Mouse (Mus musculus) neural tube, embryonic 12.5 days (tissue): ENCODE measurements at regions not wholly inside any gene's neighbourhood (a gene's known extent, or its start where the extent isn't known, plus 50 kb on each side); places are given as distances from the start of the nearest gene placed in this dataset.

Experiments used
- ATAC-seq: fragments of 200-750 bp; cut with Nextera tagmentation; 2 replicates; pipeline ENCODE4 v1.8.0; 2017; ENCODE audit warnings: low read depth, mild to moderate bottlenecking, moderate TSS enrichment, moderate library complexity; ENCODE audit not compliant: low FRiP score
- H3K27ac ChIP-seq: fragments of 300-500 bp; sonication (generic); 2 replicates; pipeline ENCODE4 v1.5.1; 2016
- H3K27me3 ChIP-seq: fragments of 300-500 bp; sonication (generic); replicated peaks from 2 replicates; pipeline ENCODE4 v1.6.1; 2016; ENCODE audit warnings: mild to moderate bottlenecking
- H3K36me3 ChIP-seq: fragments of 300-500 bp; sonication (generic); 2 replicates; pipeline ENCODE4 v1.6.1; 2016; ENCODE audit warnings: mild to moderate bottlenecking
- H3K4me1 ChIP-seq: fragments of 300-500 bp; sonication (generic); 2 replicates; pipeline ENCODE4 v1.6.1; 2016
- H3K4me2 ChIP-seq: fragments of 300-500 bp; sonication (generic); replicated peaks from 2 replicates; pipeline ENCODE4 v1.6.1; 2016; ENCODE audit warnings: mild to moderate bottlenecking
- H3K4me3 ChIP-seq: fragments of 300-500 bp; sonication (generic); 2 replicates; pipeline ENCODE4 v1.5.1; 2016
- H3K9ac ChIP-seq: fragments of 300-500 bp; sonication (generic); 2 replicates; pipeline ENCODE4 v1.6.1; 2016; ENCODE audit warnings: mild to moderate bottlenecking
- H3K9me3 ChIP-seq: fragments of 300-500 bp; sonication (generic); 2 replicates; pipeline ENCODE4 v1.6.1; 2016; ENCODE audit warnings: mild to moderate bottlenecking
- WGBS: fragments of 180-500 bp; shearing (Covaris S2); methylation state at CpG from one replicate; pipeline ENCODE4 v1.1.7; 2016; 5-methylcytosine and 5-hydroxymethylcytosine counted together

DNA sequence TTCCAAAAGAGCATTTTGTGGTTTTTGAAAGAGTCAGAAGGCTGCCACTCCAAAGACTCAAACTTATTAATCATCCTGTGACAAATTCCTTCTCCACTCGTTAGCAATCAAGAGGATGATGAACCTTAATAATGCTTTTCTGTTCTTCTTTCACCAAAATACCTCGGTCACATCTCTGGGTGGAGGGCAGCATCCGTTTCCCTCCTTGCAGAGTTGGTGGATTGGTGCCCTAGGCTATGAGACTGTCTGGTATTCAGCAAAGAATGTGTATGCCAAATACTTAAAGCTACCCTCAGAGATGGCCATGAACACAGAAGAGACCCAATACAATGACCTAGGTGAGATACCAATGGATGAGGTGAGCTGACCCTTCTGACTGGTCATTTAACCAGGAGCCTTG, 226.6 kb downstream of the Agtpbp1 start:
- H3K27ac ChIP-seq: no peak overlapping the region
- WGBS: 73% methylated on average over 3 of the region's 3 CpGs
- ATAC-seq: no peak

DNA sequence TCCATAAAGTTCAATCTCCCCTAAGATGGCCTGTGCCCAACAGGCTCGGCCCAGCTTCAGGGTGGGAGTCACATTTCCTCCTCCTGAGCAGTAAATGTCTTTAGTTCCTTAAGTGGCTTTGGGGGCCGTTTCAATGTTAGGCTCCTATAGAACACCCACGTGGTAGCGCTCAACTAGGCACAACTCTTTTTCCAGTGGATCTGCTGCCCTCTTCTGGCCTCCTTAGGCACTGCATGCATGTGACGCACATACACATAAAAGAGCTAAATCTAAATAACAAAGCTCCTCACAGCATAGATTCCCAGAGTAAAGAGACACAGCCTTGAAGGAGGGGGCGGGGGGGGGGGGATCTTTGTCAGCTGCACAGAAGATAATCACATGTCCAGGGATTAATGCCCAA, 233.6 kb downstream of the Agtpbp1 start:
- H3K9me3 ChIP-seq: no peaks in the 10 kb centered on the region

More for the DNA sequence above, 226.6 kb downstream of the Agtpbp1 start:
- Histone ChIP-seq H3K27me3 (no peaks in the 10 kb centered on the region), H3K9me3 (no peaks in the 10 kb centered on the region), H3K4me2 (no peak overlapping the region), H3K36me3 (no peaks in the 10 kb centered on the region), H3K4me1 (no peaks in the 10 kb centered on the region), H3K9ac (no peak overlapping the region), H3K4me3 (no peak overlapping the region)

DNA sequence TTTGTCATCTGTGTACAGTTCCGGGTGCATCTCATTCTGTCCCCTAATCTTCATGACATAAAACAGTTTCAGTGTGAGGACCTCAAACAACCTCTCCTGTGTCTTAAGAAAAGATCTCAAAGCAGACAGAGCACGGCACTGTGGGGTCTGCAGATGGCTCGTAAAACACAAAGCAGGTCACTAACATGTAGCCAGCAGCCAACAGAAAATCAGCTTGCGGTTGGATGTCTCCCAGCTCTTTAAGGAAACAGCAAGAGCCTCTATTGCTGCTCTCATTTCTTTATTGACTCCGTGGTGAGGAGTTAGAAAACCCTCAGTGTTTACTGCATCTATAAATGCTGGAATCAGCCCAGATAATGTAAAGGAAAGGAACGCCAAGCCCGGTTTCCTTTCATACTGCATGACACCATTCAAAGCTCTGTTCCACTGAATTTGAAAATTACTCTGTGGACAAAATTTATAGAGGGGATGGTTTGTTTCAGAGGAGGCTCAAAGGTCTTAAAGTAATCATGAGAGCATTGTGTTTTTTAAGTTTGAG, 234.3 kb downstream of the Agtpbp1 start:
- no peak for ATAC-seq
- no peak overlapping the region for H3K9ac ChIP-seq
- H3K4me2 ChIP-seq: no peak overlapping the region
- no peak overlapping the region for H3K4me3 ChIP-seq
- no peaks in the 10 kb centered on the region for H3K9me3 ChIP-seq
- H3K4me1 ChIP-seq: no peaks in the 10 kb centered on the region
- no peaks in the 10 kb centered on the region for H3K36me3 ChIP-seq
- H3K27ac ChIP-seq: no peak overlapping the region
- H3K27me3 ChIP-seq: no peaks in the 10 kb centered on the region
- 35% methylated on average over 7 of the region's 7 CpGs for WGBS

More for the DNA sequence above, 233.6 kb downstream of the Agtpbp1 start:
- 44% methylated on average over 6 of the region's 6 CpGs for WGBS
- no peak for ATAC-seq
- Histone ChIP-seq H3K9ac (no peak overlapping the region), H3K4me1 (no peaks in the 10 kb centered on the region), H3K27me3 (no peaks in the 10 kb centered on the region), H3K36me3 (no peaks in the 10 kb centered on the region), H3K27ac (no peak overlapping the region), H3K4me3 (no peak overlapping the region), H3K4me2 (no peak overlapping the region)

GRCm38 (mm10) chr13:59348510-59348909, 236.5 kb downstream of the Agtpbp1 start:
- H3K36me3 ChIP-seq: no peaks in the 10 kb centered on the region
- no peaks in the 10 kb centered on the region for H3K9me3 ChIP-seq
- no peak overlapping the region for H3K4me2 ChIP-seq
- no peak overlapping the region for H3K27ac ChIP-seq
- no peak overlapping the region for H3K4me3 ChIP-seq
- no peaks in the 10 kb centered on the region for H3K4me1 ChIP-seq
- H3K9ac ChIP-seq: no peak overlapping the region
- no peaks in the 10 kb centered on the region for H3K27me3 ChIP-seq
- ATAC-seq: no peak

- WGBS: 86% methylated on average over 13 of the region's 13 CpGs
Observed at GRCm38 (mm10) chr13:59341871-59342270, 243.2 kb downstream of the Agtpbp1 start.

GRCm38 (mm10) chr13:59338436-59338835, 246.6 kb downstream of the Agtpbp1 start:
- WGBS: 89% methylated on average over 9 of the region's 9 CpGs
- H3K36me3 ChIP-seq: no peaks in the 10 kb centered on the region
- no peak overlapping the region for H3K4me3 ChIP-seq
- H3K27me3 ChIP-seq: no peaks in the 10 kb centered on the region
- H3K4me1 ChIP-seq: peaks cover 4% of the 10 kb centered on the region; the same call in 1 of the 2 replicates
- no peak overlapping the region for H3K27ac ChIP-seq
- H3K9ac ChIP-seq: no peak overlapping the region
- no peak overlapping the region for H3K4me2 ChIP-seq
- no peak for ATAC-seq
- no peaks in the 10 kb centered on the region for H3K9me3 ChIP-seq

More at GRCm38 (mm10) chr13:59341871-59342270, 243.2 kb downstream of the Agtpbp1 start:
- Histone ChIP-seq H3K36me3 (no peaks in the 10 kb centered on the region), H3K9ac (no peak overlapping the region), H3K9me3 (no peaks in the 10 kb centered on the region), H3K4me3 (no peak overlapping the region), H3K27me3 (no peaks in the 10 kb centered on the region), H3K4me1 (peaks cover under 1% of the 10 kb centered on the region; the same call in 1 of the 2 replicates), H3K4me2 (no peak overlapping the region), H3K27ac (no peak overlapping the region)
- no peak for ATAC-seq

DNA sequence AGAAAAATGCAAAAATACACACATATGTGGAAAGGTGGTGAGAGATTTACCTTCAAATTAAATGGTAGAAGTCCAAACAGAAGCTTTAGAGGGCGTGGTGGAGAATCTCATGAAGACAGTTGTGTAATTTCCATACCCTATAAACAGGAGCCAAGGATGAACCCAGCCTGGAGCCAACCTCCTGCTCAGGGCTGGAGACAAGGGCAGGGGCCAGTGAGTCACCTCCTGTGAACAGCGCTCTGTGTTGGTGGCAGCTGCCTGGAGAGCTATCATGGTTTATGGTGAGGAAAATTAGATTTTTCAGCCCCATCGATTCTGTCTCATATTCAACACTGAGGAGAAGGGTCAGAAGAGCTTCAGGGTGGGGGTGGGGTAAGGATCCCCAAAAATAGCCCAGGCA, 261.1 kb downstream of the Agtpbp1 start:
- ATAC-seq: no peak; the same call in 1 of the 2 replicates
- Histone ChIP-seq H3K9me3 (no peaks in the 10 kb centered on the region), H3K4me3 (no peak overlapping the region), H3K9ac (no peak overlapping the region), H3K27me3 (no peaks in the 10 kb centered on the region), H3K27ac (no peak overlapping the region), H3K4me2 (no peak overlapping the region), H3K36me3 (no peaks in the 10 kb centered on the region), H3K4me1 (no peaks in the 10 kb centered on the region)
- WGBS: 44% methylated on average over 3 of the region's 3 CpGs

DNA sequence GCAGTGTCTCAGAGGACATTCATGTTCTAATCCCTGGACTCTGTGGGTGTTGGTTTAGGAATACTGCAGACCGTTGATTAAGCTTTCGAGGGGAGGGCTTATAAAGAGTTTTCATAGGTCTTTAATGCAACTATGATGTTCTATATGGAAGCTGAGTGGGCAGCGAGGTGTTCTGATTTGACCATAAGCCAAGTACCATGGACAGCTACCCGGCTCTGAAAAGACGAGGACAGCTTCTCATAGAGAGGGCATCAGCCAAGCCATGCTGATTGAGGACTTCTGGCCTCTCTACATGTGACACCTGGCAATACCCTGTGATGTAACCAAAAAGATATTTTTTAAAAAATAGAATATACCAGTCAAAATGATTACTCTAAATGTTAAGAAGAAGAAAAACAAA, 261.6 kb downstream of the Agtpbp1 start:
- Histone ChIP-seq H3K36me3 (no peaks in the 10 kb centered on the region), H3K4me1 (no peaks in the 10 kb centered on the region), H3K9me3 (no peaks in the 10 kb centered on the region), H3K27ac (no peak overlapping the region), H3K4me2 (no peak overlapping the region), H3K4me3 (no peak overlapping the region), H3K27me3 (no peaks in the 10 kb centered on the region), H3K9ac (no peak overlapping the region)
- 51% methylated on average over 5 of the region's 5 CpGs for WGBS
- ATAC-seq: no peak

DNA sequence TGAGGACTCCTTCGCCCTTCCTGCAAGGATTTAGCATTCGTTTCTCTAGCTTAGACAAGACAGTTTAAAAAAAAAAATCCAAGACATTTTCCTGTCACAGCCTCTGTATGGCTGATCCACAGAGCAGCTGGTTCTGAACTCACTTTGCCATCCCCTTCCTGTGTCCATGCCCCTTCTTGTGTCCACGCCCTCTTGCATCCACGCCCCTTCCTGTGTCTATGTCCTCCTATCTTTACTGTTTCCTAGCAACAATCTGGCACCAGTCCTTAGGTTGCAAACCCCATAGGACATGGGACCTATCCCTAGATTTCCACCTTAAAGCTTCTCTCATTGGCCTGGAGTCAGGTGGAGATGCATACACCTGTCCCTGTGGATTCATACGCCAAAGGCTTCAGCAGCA, 264.8 kb downstream of the Agtpbp1 start:
- Histone ChIP-seq H3K4me1 (no peaks in the 10 kb centered on the region), H3K4me3 (no peak overlapping the region), H3K9ac (no peak overlapping the region)

GRCm38 (mm10) chr13:59317458-59318005, 267.5 kb downstream of the Agtpbp1 start:
- no peak overlapping the region for H3K4me2 ChIP-seq
- H3K27me3 ChIP-seq: no peaks in the 10 kb centered on the region
- ATAC-seq: no peak
- H3K27ac ChIP-seq: no peak overlapping the region
- no peak overlapping the region for H3K9ac ChIP-seq
- 74% methylated on average over 15 of the region's 16 CpGs for WGBS
- no peak overlapping the region for H3K4me3 ChIP-seq
- no peaks in the 10 kb centered on the region for H3K9me3 ChIP-seq
- no peaks in the 10 kb centered on the region for H3K4me1 ChIP-seq
- H3K36me3 ChIP-seq: no peaks in the 10 kb centered on the region

More for the DNA sequence above, 264.8 kb downstream of the Agtpbp1 start:
- 87% methylated on average over 5 of the region's 5 CpGs for WGBS
- H3K27ac ChIP-seq: no peak overlapping the region
- H3K4me2 ChIP-seq: no peak overlapping the region
- H3K9me3 ChIP-seq: no peaks in the 10 kb centered on the region
- H3K36me3 ChIP-seq: no peaks in the 10 kb centered on the region
- H3K27me3 ChIP-seq: no peaks in the 10 kb centered on the region
- no peak for ATAC-seq

DNA sequence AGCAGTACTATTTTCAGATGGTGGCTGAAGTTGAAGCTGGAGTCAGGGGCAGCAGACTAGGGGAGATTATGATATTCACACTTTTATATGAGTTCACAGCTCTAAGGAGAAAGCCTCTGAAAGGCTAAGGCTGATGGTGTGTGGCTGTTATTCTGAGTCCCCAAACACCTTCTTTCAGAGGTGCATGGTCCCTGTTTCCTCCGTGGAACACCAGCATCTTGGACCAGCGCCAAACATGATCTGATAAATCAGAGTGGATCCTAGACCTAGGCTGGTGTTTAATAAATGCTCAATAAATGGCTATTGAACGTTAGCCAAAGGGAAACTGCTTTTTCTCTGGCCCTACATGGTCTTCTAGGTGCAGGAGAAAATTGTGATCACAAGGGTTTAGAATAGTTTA, 269.2 kb downstream of the Agtpbp1 start:
- no peak overlapping the region for H3K4me3 ChIP-seq
- no peak overlapping the region for H3K4me2 ChIP-seq
- H3K9me3 ChIP-seq: no peaks in the 10 kb centered on the region
- no peak for ATAC-seq
- H3K27ac ChIP-seq: no peak overlapping the region
- 68% methylated on average over 3 of the region's 3 CpGs for WGBS
- no peaks in the 10 kb centered on the region for H3K36me3 ChIP-seq
- H3K27me3 ChIP-seq: no peaks in the 10 kb centered on the region
- no peaks in the 10 kb centered on the region for H3K4me1 ChIP-seq
- no peak overlapping the region for H3K9ac ChIP-seq

DNA sequence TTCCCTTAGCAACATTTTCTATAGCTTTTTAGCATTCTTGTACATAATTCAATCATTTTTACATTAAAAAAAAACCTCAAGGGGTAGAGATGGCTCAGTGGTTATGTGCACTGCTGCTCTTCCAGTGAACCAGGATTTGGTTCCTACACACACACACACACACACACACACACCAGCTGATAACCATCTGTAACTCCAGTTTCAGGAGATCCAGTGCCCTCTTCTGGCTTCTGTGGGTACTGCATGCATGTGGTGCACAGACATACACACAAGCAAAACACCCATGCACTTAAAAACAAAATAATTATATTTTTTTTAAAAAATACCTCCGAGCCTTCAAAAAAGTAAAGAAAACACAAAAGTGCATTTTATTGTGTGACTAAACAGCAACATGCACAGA, 270.6 kb downstream of the Agtpbp1 start:
- ATAC-seq: no peak
- Histone ChIP-seq H3K4me3 (no peak overlapping the region), H3K27me3 (no peaks in the 10 kb centered on the region), H3K9me3 (no peaks in the 10 kb centered on the region), H3K4me1 (no peaks in the 10 kb centered on the region), H3K4me2 (no peak overlapping the region), H3K9ac (no peak overlapping the region), H3K36me3 (no peaks in the 10 kb centered on the region), H3K27ac (no peak overlapping the region)
- 73% methylated on average over 1 of the region's 1 CpGs for WGBS

GRCm38 (mm10) chr13:59313725-59314330, 271.2 kb downstream of the Agtpbp1 start:
- WGBS: 94% methylated on average over 7 of the region's 7 CpGs
- Histone ChIP-seq H3K9ac (no peak overlapping the region), H3K4me2 (no peak overlapping the region)

More at GRCm38 (mm10) chr13:59313725-59314330, 271.2 kb downstream of the Agtpbp1 start:
- ATAC-seq: no peak
- Histone ChIP-seq H3K27me3 (no peaks in the 10 kb centered on the region), H3K36me3 (no peaks in the 10 kb centered on the region), H3K4me1 (no peaks in the 10 kb centered on the region), H3K4me3 (no peak overlapping the region), H3K9me3 (no peaks in the 10 kb centered on the region), H3K27ac (no peak overlapping the region)
